Mouse (Mus musculus): ENCODE results near the gene Pde8a. TPM values are rescaled to one million over a fixed set of nuclear protein-coding genes. Genes with fewer than 3 reads are reported as not detected.

Pde8a gene
- polyA plus RNA-seq, 1 experiment from 2014 or later: 2.7 TPM

DNA sequence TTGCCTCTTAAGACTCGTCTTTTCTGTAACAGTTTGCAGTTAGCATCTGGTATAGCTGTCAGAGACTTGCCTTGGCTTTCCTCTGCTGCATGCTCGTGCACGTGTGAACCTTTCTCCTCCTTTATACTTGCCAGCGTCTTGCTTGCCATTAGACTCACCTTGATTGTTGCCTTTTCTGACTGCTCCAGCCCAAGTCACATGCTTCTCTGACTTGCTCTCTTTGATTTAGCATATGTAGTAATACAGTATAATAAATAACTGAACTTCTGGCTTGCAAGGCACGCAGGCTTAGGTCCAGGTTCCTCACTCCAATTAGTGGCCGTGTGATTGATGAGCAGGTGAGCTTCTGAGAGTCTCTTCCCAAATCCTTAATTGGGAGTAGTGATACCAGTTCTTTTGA, 37.2 kb downstream of the Pde8a start:
- H3K27ac ChIP-seq: no peak overlapping the region
- no peaks in the 10 kb centered on the region for H3K9me3 ChIP-seq
- WGBS: 59% methylated on average over 6 of the region's 6 CpGs
- ATAC-seq: peak; percentile 36
- 0 out of 2 replicates have a peak overlapping the region, but pooled peaks have one; percentile 4 for H3K4me2 ChIP-seq (replicated peaks)
- H3K9ac ChIP-seq: no peak overlapping the region
- H3K4me1 ChIP-seq (replicated peaks): peaks cover 5% of the 10 kb centered on the region; the same call in 1 of the 2 replicates
- H3K27me3 ChIP-seq (replicated peaks): no peaks in the 10 kb centered on the region
- H3K36me3 ChIP-seq: no peaks in the 10 kb centered on the region
- no peak overlapping the region for H3K4me3 ChIP-seq (replicated peaks)

DNA sequence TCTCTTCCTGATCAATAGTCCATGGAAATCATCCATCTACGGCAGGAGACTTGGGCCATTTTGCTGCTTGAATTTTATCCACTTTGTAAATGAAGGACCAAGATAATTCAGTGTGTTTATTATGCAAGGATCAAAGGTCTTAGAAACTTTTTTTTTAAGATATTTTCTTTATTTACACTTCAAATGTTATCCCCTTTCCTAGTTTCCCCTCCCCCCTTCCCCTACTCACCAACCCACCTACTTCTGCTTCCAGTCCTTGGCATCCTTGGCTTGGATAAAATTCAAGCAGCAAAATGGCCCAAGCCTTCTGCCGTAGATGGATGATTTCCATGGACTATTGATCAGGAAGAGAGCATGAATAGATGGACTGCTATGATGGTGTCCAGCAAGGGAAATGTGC, 38.1 kb downstream of the Pde8a start:
- no peaks in the 10 kb centered on the region for H3K36me3 ChIP-seq
- H3K9ac ChIP-seq: no peak overlapping the region
- H3K4me2 ChIP-seq (replicated peaks): no peak overlapping the region
- H3K4me3 ChIP-seq (replicated peaks): no peak overlapping the region
- no peaks in the 10 kb centered on the region for H3K27me3 ChIP-seq (replicated peaks)
- 90% methylated on average over 2 of the region's 2 CpGs for WGBS
- no peak overlapping the region for H3K27ac ChIP-seq
- H3K9me3 ChIP-seq: no peaks in the 10 kb centered on the region
- H3K4me1 ChIP-seq (replicated peaks): peaks cover 5% of the 10 kb centered on the region; the same call in 1 of the 2 replicates
- ATAC-seq: no peak

DNA sequence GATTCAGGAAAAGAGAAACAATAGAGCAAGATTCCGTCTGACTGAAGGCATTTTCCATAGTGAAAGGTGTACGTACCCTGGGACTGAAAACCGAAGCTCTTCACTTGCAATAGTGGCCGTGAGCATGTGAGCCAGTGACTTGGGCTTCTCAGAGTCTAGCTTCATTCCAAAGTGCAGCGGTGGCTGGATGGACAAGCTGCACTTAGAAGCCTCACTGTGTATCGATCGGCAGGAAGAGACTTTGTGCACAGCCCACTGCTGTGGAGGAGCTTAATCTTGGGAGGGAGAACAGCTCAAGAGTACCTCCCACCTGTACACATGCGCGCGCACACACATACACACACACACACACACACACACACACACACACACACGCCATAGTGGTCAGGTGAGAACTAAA, 39.9 kb downstream of the Pde8a start:
- ATAC-seq: peak; percentile 52; the same call in 1 of the 2 replicates
- Histone ChIP-seq H3K4me2 (replicated peaks) (no peak overlapping the region), H3K36me3 (no peaks in the 10 kb centered on the region), H3K9ac (no peak overlapping the region), H3K4me3 (replicated peaks) (no peak overlapping the region), H3K9me3 (no peaks in the 10 kb centered on the region), H3K27me3 (replicated peaks) (no peaks in the 10 kb centered on the region), H3K4me1 (replicated peaks) (peaks cover 5% of the 10 kb centered on the region; the same call in 1 of the 2 replicates), H3K27ac (no peak overlapping the region)
- 66% methylated on average over 11 of the region's 11 CpGs for WGBS

DNA sequence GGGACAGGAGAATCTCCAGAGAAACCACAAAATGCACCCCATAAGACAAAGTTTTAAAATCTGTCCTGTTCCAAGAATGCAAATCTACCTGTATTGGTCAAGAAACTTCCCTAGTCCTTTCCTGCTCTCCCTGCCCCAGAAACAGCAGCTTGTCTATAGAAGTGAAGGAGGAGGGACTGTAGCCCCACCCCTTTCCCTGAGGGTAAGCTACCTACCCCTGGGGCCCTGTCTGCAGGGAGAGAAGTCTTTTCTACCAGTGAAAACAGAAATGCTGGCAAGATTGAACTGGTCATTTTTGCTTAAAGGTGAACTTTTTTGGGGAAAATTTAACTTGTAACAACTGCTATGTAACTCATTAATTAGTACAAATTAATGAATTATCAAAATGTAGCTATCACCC, 41.2 kb downstream of the Pde8a start:
- Histone ChIP-seq H3K4me1 (replicated peaks) (peaks cover 4% of the 10 kb centered on the region; the same call in 1 of the 2 replicates), H3K9me3 (no peaks in the 10 kb centered on the region), H3K4me3 (replicated peaks) (no peak overlapping the region), H3K4me2 (replicated peaks) (no peak overlapping the region), H3K36me3 (no peaks in the 10 kb centered on the region), H3K27ac (no peak overlapping the region), H3K27me3 (replicated peaks) (no peaks in the 10 kb centered on the region), H3K9ac (no peak overlapping the region)
- ATAC-seq: no peak

DNA sequence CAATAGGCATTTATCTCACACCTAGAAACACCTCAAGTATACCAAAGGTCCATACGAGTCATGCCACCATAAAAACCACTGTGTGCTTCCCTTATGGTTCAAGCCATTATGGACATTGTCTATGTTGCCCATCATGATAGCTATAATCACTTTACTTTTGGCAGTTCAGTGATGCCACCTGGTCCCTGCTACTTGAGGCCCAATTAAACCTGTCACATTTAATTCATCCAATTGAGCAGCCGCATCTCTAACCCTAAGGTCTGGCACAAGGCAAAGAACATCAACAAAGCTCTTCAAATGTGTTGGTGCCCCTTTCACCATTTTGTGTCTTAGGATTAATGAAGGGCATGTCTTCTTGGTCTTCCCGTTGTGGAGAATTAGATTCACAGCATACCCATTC, 42.1 kb downstream of the Pde8a start:
- H3K36me3 ChIP-seq: no peaks in the 10 kb centered on the region
- H3K9me3 ChIP-seq: no peaks in the 10 kb centered on the region
- H3K27ac ChIP-seq: no peak overlapping the region
- H3K9ac ChIP-seq: no peak overlapping the region
- peaks cover 2% of the 10 kb centered on the region; the same call in 1 of the 2 replicates for H3K4me1 ChIP-seq (replicated peaks)
- no peak overlapping the region for H3K4me2 ChIP-seq (replicated peaks)
- no peaks in the 10 kb centered on the region for H3K27me3 ChIP-seq (replicated peaks)
- WGBS: 94% methylated on average over 3 of the region's 3 CpGs
- ATAC-seq: no peak
- no peak overlapping the region for H3K4me3 ChIP-seq (replicated peaks)

DNA sequence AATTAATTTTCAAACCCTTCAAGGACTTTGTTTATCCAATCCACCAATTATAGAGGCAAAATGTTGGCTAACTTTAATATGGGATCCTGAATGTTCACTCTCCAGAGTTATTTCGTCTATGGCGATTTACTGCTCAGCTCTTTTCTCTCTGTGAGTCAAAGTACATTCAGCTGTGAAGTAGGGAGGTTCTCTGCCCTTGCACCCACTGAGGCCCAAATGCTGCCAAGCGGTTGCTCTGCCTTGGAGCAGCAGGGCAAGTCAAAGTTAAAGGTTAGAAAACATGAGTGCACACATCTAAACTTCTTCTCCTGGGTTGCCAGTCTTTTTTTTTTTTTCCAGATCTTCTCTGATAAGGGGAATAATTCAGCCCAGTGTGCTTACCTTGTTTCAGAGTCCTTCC, 43.4 kb downstream of the Pde8a start:
- no peak overlapping the region for H3K4me2 ChIP-seq (replicated peaks)
- H3K9me3 ChIP-seq: no peaks in the 10 kb centered on the region
- no peak overlapping the region for H3K27ac ChIP-seq
- 83% methylated on average over 3 of the region's 3 CpGs for WGBS
- ATAC-seq: no peak
- H3K36me3 ChIP-seq: no peaks in the 10 kb centered on the region
- H3K9ac ChIP-seq: no peak overlapping the region
- H3K4me3 ChIP-seq (replicated peaks): no peak overlapping the region
- no peaks in the 10 kb centered on the region for H3K27me3 ChIP-seq (replicated peaks)
- H3K4me1 ChIP-seq (replicated peaks): peaks cover 2% of the 10 kb centered on the region; the same call in 1 of the 2 replicates

DNA sequence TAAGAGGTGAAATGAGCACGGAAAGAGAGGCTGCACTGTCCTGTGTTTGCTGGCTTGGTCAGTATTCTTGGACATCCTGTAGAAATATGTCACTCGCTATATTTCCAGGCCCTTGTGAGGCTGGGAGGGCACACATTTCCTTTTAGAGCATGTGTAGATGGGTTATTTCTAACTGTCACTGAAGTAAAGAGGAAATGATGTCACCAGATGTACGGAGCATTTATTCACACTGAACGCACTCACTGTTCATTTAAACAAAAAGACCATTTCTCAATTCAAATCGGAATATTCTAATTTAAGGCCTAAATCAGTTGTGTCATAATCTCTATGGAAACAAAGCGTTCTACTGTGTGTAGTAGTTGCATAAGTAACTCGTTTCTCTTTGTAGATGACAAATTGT, 48.2 kb downstream of the Pde8a start:
- Histone ChIP-seq H3K4me3 (replicated peaks) (no peak overlapping the region), H3K9ac (no peak overlapping the region), H3K9me3 (no peaks in the 10 kb centered on the region), H3K27me3 (replicated peaks) (no peaks in the 10 kb centered on the region), H3K36me3 (no peaks in the 10 kb centered on the region), H3K27ac (no peak overlapping the region), H3K4me1 (replicated peaks) (no peaks in the 10 kb centered on the region), H3K4me2 (replicated peaks) (no peak overlapping the region)
- no peak for ATAC-seq
- 70% methylated on average over 7 of the region's 7 CpGs for WGBS

DNA sequence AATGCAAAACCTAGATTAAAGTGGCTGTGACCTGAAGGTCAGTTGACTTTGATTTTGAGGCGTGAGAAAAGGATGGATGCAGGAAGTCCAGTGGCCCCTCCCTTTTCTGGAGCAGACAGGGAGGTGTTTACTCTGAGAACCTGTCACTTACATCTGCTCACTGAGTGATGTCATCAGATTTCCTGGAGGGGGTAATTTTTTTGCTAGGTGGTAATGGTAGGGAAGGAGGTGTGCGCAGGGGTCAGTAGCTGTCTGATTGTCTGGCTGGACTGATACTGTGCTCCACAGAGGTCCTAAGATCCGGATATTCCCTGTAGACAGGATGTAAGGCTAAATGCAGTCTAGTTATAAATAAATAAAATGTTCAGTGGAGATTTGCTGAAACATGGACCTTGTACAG, 59.5 kb downstream of the Pde8a start:
- ATAC-seq: no peak
- Histone ChIP-seq H3K9ac (no peak overlapping the region), H3K27me3 (replicated peaks) (no peaks in the 10 kb centered on the region), H3K27ac (no peak overlapping the region), H3K4me1 (replicated peaks) (no peaks in the 10 kb centered on the region), H3K9me3 (no peaks in the 10 kb centered on the region), H3K4me3 (replicated peaks) (no peak overlapping the region), H3K36me3 (no peaks in the 10 kb centered on the region), H3K4me2 (replicated peaks) (no peak overlapping the region)
- 56% methylated on average over 3 of the region's 3 CpGs for WGBS

DNA sequence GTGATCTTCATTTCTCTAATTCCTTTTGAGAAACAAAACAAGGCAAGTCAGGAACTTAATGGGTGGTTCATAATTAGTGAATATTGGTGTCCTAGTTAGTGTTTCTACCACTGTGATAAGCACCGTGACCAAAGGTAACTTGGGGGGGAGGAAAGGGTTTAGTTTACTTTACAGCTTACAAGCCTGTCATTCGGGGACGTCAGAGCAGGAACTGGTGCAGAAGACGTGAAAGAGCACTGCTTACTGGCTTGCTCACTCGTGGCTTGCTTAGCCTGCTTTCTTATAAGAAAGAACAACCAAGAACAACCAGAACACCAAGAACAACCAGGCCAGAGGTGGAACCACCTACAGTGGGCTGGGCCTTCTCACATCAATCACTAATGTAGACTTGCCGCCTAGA, 65.6 kb downstream of the Pde8a start:
- no peaks in the 10 kb centered on the region for H3K4me1 ChIP-seq (replicated peaks)
- WGBS: 78% methylated on average over 6 of the region's 6 CpGs
- H3K9me3 ChIP-seq: no peaks in the 10 kb centered on the region
- H3K36me3 ChIP-seq: no peaks in the 10 kb centered on the region
- no peak overlapping the region for H3K27ac ChIP-seq
- no peak overlapping the region for H3K4me2 ChIP-seq (replicated peaks)
- no peak overlapping the region for H3K4me3 ChIP-seq (replicated peaks)
- H3K9ac ChIP-seq: no peak overlapping the region
- H3K27me3 ChIP-seq (replicated peaks): no peaks in the 10 kb centered on the region
- ATAC-seq: no peak

DNA sequence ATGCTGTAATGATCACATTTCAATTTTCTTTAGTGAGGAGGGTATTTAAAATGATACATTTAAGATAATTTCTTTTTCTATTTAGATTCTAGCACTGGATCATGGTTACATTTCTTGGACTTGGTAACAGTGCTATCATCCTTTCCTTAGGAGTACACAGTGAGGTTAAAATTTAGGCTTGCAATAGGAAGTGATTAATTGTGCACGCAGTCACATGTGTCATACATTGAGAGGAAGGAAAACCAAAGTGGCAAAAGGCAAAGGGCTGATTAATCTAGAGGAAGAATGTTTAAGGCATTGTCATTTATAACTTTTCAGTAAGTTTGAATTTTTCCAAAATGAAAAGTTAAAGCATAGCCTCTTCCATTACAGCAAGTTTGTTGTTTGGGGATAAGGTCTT, 67.8 kb downstream of the Pde8a start:
- Histone ChIP-seq H3K36me3 (no peaks in the 10 kb centered on the region), H3K4me1 (replicated peaks) (no peaks in the 10 kb centered on the region), H3K4me3 (replicated peaks) (no peak overlapping the region), H3K9me3 (no peaks in the 10 kb centered on the region), H3K9ac (no peak overlapping the region), H3K27ac (no peak overlapping the region), H3K4me2 (replicated peaks) (no peak overlapping the region), H3K27me3 (replicated peaks) (no peaks in the 10 kb centered on the region)
- 81% methylated on average over 1 of the region's 1 CpGs for WGBS
- no peak for ATAC-seq

DNA sequence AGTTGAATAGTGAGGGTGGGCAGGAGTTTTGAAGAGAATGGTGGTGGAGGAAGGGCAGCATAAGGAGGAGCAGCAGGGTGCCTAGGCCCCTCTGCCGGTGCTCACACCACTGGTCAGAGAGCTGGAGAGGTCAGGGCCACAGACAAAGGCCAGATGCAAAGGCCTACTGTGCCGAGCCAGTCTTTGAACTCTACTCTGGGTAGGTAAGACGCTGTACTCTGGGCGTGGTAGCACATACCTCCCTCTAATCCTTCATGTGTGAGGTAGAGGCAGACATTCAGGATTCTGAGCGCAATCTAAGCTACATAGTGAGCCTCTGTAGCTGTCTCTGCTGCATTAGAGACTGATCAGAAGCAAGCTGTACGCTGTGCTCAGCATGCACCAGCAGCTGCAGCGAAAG, 73.1 kb downstream of the Pde8a start:
- Histone ChIP-seq H3K4me2 (replicated peaks) (no peak overlapping the region), H3K36me3 (no peaks in the 10 kb centered on the region), H3K9me3 (no peaks in the 10 kb centered on the region), H3K9ac (no peak overlapping the region), H3K4me3 (replicated peaks) (no peak overlapping the region), H3K27ac (no peak overlapping the region), H3K27me3 (replicated peaks) (no peaks in the 10 kb centered on the region), H3K4me1 (replicated peaks) (no peaks in the 10 kb centered on the region)
- ATAC-seq: no peak
- 56% methylated on average over 7 of the region's 7 CpGs for WGBS

DNA sequence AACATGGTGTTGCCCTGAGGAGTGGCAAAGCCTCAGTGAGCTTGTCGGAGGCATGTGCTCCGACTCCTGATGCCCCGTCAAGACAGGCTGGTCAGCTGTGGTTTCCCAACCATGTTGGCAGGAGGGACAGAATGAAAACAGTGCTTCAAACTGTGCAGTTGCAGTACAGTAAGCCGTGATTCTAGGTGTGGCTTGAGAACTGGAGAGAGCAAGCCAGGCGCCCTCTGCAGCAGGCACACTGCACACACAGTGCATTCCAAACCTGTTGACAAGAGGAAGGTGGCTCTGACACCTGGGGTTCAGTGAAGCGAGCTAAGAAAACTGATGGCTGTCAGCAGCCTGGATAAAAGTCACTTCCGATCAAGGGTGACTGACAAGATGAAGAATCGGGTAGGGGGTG, 73.5 kb downstream of the Pde8a start:
- Histone ChIP-seq H3K4me1 (replicated peaks) (no peaks in the 10 kb centered on the region), H3K9ac (no peak overlapping the region), H3K36me3 (no peaks in the 10 kb centered on the region), H3K27ac (no peak overlapping the region), H3K4me3 (replicated peaks) (no peak overlapping the region), H3K27me3 (replicated peaks) (no peaks in the 10 kb centered on the region), H3K4me2 (replicated peaks) (no peak overlapping the region), H3K9me3 (no peaks in the 10 kb centered on the region)
- 65% methylated on average over 8 of the region's 8 CpGs for WGBS
- 0 out of 2 replicates have a peak, but pooled peaks have one; percentile 43 for ATAC-seq

DNA sequence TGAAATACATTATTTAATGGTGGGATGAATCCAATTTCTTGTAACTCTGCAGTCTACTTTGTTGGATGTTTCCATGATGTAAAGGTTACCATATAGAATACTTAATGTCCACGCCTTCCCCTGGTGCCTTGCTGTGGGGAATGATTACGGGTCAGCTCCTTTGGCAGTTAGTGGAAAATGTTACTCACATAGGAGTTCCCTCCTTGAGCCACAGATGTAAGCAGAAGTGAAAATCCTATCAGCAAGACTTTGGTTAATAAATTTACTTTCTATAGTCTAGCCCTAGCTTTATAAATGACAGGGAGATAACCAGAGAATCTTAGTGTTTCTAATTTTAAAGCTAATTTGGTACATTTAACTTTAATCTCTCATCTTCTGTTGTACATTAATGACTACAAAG, 81.8 kb downstream of the Pde8a start:
- Histone ChIP-seq H3K4me3 (replicated peaks) (no peak overlapping the region), H3K27ac (no peak overlapping the region), H3K36me3 (no peaks in the 10 kb centered on the region), H3K9ac (no peak overlapping the region), H3K9me3 (no peaks in the 10 kb centered on the region), H3K4me1 (replicated peaks) (0 out of 2 replicates have a peak, but pooled peaks cover 3% of the 10 kb centered on the region), H3K4me2 (replicated peaks) (no peak overlapping the region), H3K27me3 (replicated peaks) (no peaks in the 10 kb centered on the region)
- WGBS: 92% methylated on average over 2 of the region's 2 CpGs
- ATAC-seq: no peak
